Mouse (Mus musculus): ENCODE data around the gene Tgm2.
A peak's percentile ranks its signal among the peaks of the same experiment; 100 is the strongest.

The Tgm2 gene

GRCm38 (mm10) chr2:158166628-158167027 lies 20.4 kb upstream of the Tgm2 start:
- peak; percentile 63 for DNase-seq

GRCm38 (mm10) chr2:158165776-158166175 lies 19.5 kb upstream of the Tgm2 start:
- peak; percentile 76 for DNase-seq

- no peak for DNase-seq
Observed at GRCm38 (mm10) chr2:158163034-158163433, 16.8 kb upstream of the Tgm2 start.

GRCm38 (mm10) chr2:158161761-158162160 lies 15.5 kb upstream of the Tgm2 start:
- DNase-seq: no peak

GRCm38 (mm10) chr2:158159376-158160235 lies 13.4 kb upstream of the Tgm2 start:
- no peak for DNase-seq

GRCm38 (mm10) chr2:158157654-158158053 lies 11.4 kb upstream of the Tgm2 start:
- DNase-seq: peak; percentile 69

GRCm38 (mm10) chr2:158156487-158156886 lies 10.3 kb upstream of the Tgm2 start:
- no peak for DNase-seq

GRCm38 (mm10) chr2:158155615-158156014 lies 9.4 kb upstream of the Tgm2 start:
- no peak for DNase-seq

- DNase-seq: no peak
Observed at GRCm38 (mm10) chr2:158155101-158155500, 8.9 kb upstream of the Tgm2 start.

- DNase-seq: no peak
Observed at GRCm38 (mm10) chr2:158154641-158155040, 8.4 kb upstream of the Tgm2 start.

GRCm38 (mm10) chr2:158153728-158154343 lies 7.6 kb upstream of the Tgm2 start:
- DNase-seq: peak; percentile 68

GRCm38 (mm10) chr2:158152685-158153309 lies 6.6 kb upstream of the Tgm2 start:
- peak; percentile 92 for DNase-seq

GRCm38 (mm10) chr2:158151077-158151476 lies 4.8 kb upstream of the Tgm2 start:
- no peak for DNase-seq

- DNase-seq: no peak
Observed at GRCm38 (mm10) chr2:158146971-158147370, 735 bp upstream of the Tgm2 start.

GRCm38 (mm10) chr2:158145528-158146065 lies 639 bp downstream of the Tgm2 start:
- no peak for DNase-seq

- DNase-seq: no peak
Observed at GRCm38 (mm10) chr2:158144750-158145527, 1.3 kb downstream of the Tgm2 start.

GRCm38 (mm10) chr2:158144263-158144662 lies 2.0 kb downstream of the Tgm2 start:
- no peak for DNase-seq

- DNase-seq: peak; percentile 54
Observed at GRCm38 (mm10) chr2:158143816-158144215, 2.4 kb downstream of the Tgm2 start.

GRCm38 (mm10) chr2:158142981-158143380 lies 3.3 kb downstream of the Tgm2 start:
- no peak for DNase-seq

GRCm38 (mm10) chr2:158141690-158142440 lies 4.4 kb downstream of the Tgm2 start:
- DNase-seq: no peak

GRCm38 (mm10) chr2:158141271-158141670 lies 5.0 kb downstream of the Tgm2 start:
- no peak for DNase-seq

GRCm38 (mm10) chr2:158140664-158141063 lies 5.6 kb downstream of the Tgm2 start:
- DNase-seq: no peak

Data from retina, postnatal 1 day (tissue).